Mouse (Mus musculus): Measurements from ENCODE around the gene Mpst. TPM values are rescaled to one million over a fixed set of nuclear protein-coding genes. Genes with fewer than 3 reads are reported as not detected.

The Mpst gene
- polyA plus RNA-seq, 1 experiment = 123 TPM

GRCm38 (mm10) chr15:78390855-78391254 is 15.4 kb upstream of the Mpst start:
- no peak for TF ChIP-seq GATA1 (IDR thresholded peaks at IDR 0.05; ENCODE audit: low read length)

DNA sequence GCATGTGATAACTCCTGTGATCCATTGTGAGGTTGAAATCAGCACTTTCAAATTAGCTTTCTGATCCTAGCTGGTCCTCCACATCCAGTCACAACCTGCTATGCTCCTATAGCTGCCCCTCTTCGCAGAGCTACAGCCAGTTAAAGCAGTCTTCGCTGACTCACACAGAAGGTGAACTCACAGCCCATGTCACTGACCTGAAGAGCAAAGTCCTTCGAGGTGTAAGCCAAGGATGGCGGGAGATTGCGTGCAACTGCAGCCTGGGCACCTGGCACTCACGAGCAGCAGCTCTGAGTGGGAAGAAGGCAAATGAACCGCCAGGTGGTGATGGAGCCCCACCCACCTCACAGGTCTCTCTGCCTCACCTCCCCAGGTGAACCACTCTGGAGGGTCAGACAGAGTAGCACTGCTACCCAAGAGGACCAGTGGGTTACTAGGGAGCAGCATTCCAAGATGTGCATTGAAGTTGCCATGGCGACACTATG is 10.7 kb upstream of the Mpst start, which contains the start of gene Tex33:
Tex33 (minus strand) TSS at position 435 of the 485 bp plus-strand sequence.
- TF ChIP-seq GATA1 (IDR thresholded peaks at IDR 0.05; ENCODE audit: low read length) = no peak

- no peak for TF ChIP-seq GATA1 (IDR thresholded peaks at IDR 0.05; ENCODE audit: low read length)
These were observed 4.9 kb upstream of the Mpst start for GRCm38 (mm10) chr15:78401345-78401744.

- TF ChIP-seq GATA1 (IDR thresholded peaks at IDR 0.05; ENCODE audit: low read length) = no peak
These were observed 4.3 kb upstream of the Mpst start for GRCm38 (mm10) chr15:78401921-78402320.

- TF ChIP-seq GATA1 (IDR thresholded peaks at IDR 0.05; ENCODE audit: low read length) = no peak
These were observed 3.8 kb upstream of the Mpst start for GRCm38 (mm10) chr15:78402423-78402822.

DNA sequence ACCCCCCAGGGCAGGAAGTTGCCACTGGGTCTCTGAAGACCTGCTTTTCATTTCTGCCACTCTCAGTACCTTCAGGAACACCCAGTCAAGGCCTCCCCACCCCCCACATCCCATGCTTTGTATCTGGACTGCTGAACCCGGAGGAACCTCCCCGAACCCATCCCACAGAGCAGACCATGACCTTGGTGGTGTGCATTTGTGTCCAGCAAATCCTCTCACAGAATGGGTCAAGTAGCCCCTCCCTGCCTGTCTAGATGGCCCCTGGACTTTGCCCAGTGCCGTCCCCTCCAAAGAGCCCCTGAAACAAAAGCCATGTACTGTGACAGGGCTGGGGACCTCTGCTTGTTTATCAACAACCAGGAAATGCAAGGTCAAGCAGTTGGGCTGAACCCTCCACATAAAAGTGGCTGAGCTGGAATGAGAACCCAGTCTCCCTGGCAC is 2.9 kb upstream of the Mpst start:
- no peak for TF ChIP-seq GATA1 (IDR thresholded peaks at IDR 0.05; ENCODE audit: low read length)

DNA sequence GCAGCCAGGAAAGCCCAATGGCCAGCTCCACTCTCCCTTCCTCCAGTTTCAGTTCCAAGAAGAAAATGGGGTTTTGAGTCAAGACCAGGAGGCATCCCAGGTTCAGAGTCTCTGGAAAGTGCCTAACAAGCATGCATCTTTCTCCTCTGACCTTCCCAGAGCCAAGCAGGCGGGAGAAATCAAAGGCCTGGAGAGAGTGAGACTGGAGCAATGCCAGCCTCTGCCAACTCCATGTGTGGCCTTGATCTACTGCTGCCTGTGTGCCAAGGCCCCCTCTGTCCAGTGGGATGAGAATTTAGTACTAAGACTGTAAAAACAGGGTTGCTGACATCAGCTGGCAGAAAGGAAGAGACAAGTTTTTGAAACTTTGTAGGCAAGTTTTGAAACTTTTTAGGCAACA is 2.3 kb upstream of the Mpst start:
- TF ChIP-seq GATA1 (IDR thresholded peaks at IDR 0.05; ENCODE audit: low read length) = no peak

GRCm38 (mm10) chr15:78405098-78405497 is 1.1 kb upstream of the Mpst start:
- no peak for TF ChIP-seq GATA1 (IDR thresholded peaks at IDR 0.05; ENCODE audit: low read length)

GRCm38 (mm10) chr15:78405517-78406211 is 552 bp upstream of the Mpst start, which contains the start of gene Tst:
Gene Tst (minus strand): TSS chr15:78405907.
- no peak for TF ChIP-seq GATA1 (IDR thresholded peaks at IDR 0.05; ENCODE audit: low read length)

GRCm38 (mm10) chr15:78409570-78410052 is 3.4 kb downstream of the Mpst start:
- TF ChIP-seq GATA1 (IDR thresholded peaks at IDR 0.05; ENCODE audit: low read length) = no peak

GRCm38 (mm10) chr15:78413083-78413718 is 7.0 kb downstream of the Mpst start:
- peak; percentile 99 for TF ChIP-seq GATA1 (IDR thresholded peaks at IDR 0.05; ENCODE audit: low read length)

DNA sequence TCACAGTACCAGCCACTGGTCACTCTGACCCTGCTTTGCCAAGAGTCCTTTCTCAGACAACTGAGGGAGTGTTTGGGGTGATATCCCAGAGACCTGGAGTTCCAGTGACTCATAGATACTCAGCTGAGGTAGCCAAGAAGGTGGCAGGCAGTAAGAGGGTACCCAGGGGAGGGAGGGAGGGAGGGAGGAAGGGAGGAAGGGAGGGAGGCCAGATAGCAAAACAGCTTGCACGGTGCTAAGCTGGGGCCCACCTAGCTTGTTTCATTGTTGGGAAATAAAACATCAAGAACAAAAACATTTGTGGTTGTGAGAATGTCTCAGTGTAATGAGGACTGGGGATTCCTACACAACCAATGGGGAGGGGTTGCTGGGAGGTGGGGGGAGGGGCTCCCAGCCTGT is 7.5 kb downstream of the Mpst start:
- TF ChIP-seq GATA1 (IDR thresholded peaks at IDR 0.05; ENCODE audit: low read length) = no peak

- no peak for TF ChIP-seq GATA1 (IDR thresholded peaks at IDR 0.05; ENCODE audit: low read length)
These were observed 7.9 kb downstream of the Mpst start for GRCm38 (mm10) chr15:78414157-78414556.

DNA sequence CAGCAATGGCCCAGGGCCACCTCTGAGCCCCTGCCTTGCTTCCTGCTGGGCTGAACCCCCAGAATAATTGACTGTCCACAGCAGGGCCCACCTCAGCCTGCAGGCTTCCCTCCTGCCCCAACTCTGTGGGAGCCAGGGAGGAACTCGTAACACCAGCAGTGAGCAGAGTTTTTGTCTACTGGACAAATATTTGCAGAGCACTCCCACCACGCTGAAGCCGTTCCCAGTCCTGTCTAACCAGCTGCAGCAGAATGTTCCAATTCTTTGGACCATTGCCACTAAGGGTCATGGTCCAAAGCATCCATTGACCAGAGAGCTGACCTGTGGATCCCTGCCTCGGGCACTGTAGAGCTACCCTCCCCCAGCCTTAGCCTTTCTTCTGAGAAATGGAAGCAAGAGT is 10.7 kb downstream of the Mpst start:
- TF ChIP-seq GATA1 (IDR thresholded peaks at IDR 0.05; ENCODE audit: low read length) = no peak

DNA sequence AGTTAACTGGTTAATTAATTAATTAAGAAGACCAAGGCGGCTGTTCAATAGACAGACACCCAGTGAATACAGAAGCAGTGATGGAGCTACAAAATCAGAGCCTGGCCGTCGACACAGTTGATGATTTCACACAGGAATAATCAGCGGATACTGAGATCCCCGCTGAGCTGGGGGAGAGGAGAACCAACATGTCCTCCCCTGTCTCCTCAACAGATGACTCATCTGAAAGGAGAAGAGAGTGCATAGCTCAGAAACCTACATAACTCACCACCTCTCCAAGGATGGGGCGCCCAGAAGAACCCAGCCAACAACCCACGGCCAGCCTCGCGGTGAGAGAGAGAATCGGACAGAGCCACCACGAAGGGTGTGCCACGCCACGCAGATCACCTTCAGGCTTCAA is 14.2 kb downstream of the Mpst start:
- no peak for TF ChIP-seq GATA1 (IDR thresholded peaks at IDR 0.05; ENCODE audit: low read length)

DNA sequence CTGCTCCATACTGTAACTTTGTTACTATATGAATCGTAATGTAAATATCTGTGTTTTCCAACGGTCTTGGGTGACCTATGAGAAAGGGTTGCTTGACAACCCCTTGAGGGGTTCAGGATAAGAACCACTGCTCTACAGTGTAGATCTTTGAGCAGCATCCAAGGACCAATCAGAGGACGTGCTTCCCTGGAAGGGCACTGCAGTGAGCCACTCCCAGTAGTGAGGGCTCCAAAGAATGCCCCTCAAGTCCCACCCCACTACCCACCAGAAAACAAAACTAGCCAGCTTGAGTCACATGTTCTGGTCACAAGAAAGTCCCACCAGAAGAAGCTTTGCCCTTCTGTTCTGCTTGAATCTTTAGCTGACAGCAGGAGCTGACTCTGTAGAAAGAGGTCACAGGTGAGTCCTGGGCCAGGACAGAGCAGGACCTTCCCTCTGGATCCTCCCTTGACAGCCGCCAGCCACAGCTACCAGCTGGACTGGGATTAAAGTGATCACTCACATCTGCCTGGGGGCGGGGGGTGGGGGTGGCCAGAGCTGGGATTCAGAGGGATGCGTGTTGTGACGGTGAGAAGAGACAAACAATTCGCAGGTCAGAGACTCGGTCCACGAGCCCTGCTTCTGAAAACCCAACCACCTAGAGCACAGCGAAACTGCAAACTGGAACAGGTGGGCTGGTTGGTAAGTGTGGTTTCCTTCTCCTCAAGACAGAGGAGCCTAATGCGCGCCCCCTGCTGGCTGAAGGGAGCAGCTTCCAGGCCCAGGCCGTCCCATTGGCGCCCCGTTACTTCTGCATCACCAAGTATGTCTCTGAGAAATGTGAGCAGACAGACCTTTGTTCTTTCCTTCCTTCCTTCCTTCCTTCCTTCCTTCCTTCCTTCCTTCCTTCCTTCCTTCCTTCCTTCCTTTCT is 16.1 kb downstream of the Mpst start:
- no peak for TF ChIP-seq GATA1 (IDR thresholded peaks at IDR 0.05; ENCODE audit: low read length)

Data from G1E-ER4 (cell line).